Mouse (Mus musculus): ENCODE data around the gene Llcfc1.
A peak's percentile ranks its signal among the peaks of the same experiment; 100 is the strongest.

Llcfc1 gene

DNA sequence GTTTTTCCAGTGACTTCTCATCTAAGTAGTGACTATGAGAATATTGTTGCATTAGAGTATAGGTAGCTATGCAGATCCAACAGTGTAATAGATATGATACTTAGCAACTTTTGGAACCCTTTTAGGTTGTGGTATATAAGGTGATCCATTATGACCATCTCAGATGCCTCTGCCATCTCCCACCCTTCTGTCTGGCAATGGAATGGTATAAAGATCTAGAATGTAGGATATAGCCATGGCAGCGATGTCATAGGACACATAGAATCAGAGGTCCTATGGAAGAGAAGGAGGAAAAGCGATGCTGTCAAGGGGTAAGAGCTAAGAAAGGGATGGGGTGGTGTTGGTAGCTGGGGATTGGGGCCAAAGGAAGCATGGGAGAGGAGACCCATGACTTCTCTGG lies at the start of gene Llcfc1:
Gene Llcfc1, plus strand, starts transcription at position 301 of the 400 bp plus-strand sequence.
- DNase-seq (ENCODE audit: low read depth, low spot score) = no peak

DNA sequence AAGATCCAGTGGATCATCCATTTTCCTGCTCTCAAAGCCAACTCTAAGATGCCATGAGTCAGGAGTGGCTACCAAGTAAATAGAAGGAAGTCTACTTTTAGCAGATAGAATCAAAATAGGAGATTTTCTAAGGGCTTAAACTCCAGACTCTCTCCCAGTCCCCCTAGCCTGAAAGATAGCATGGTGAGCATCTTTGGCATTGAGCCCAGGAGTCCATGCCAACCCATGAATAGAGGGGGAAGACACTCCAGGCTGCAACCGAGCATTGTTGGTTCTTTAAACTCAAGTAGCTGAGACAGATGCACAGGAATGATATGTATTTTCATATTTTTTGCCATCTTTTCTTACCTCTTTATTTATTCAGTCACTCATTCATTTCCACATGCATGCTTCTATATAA lies 49.0 kb upstream of the Llcfc1 start:
- DNase-seq (ENCODE audit: low read depth, low spot score) = no peak

DNA sequence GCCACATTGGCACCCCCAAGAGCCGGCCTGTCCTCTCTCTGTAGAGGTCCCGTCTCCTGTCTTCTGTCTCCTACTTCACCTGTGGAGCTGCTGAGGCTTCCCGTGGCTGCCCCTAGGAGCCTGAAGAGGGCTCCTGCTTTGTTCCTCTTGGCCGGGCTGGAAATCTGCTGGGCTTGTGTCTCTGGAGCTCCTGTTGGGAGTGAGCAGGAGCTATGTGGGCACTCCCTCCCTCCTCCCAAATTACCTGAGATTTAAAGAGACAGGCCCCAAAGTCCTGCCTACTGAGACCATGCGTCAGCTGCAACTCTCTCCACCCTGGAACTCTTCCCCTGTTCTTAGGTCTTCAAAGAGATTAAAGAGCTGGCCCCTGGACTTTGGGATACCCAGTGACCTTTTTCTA lies 48.1 kb upstream of the Llcfc1 start, which contains the start of gene Trpv6:
Gene Trpv6, minus strand, starts transcription at position 228 of the 400 bp plus-strand sequence.
- no peak for DNase-seq (ENCODE audit: low read depth, low spot score)

DNA sequence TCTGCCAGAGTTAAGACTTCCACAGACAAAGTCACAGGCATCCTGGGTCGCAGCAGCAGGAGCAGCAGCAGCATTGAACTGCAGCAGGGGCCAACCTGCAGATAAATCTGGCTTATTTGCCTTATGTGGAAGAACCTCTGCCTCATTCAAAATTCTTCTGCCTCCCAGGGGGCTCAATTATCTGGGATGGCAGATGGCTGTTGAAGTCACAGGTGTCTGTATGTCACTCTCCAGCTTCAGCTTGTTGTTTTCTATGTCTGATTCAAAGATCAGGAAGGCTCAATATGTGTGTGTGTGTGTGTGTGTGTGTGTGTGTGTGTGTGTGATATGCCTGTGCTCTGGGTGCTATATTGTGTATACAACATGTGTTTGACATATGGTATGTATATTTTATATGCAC lies 46.8 kb upstream of the Llcfc1 start:
- no peak for DNase-seq (ENCODE audit: low read depth, low spot score)

DNA sequence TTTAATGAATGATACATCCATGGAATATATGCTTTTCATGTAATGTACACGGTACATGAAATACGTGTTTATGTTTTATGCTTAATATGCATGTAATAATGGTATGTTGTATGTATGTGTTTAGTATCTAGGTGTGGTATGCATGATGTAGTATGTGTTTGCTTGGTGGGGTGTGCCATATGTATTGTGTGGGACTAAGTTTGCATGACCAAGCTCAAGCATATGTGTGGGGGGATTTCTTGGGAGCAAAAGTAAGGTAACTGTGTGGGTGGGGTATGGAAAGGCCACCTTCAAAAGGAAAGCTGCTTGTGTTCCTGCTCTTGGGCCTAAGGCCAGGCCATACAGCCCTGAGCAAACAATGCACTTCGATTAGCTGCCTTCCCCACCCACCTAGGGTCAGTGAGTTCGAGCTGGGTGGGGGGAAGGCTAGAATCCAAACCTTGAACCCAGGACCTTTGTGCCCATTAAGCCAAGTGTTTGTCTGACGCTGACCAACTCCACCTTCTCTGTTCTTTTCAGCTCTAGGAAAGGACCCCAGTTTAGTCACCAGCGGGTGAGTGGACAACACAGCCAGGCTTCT lies 46.2 kb upstream of the Llcfc1 start:
- no peak for DNase-seq (ENCODE audit: low read depth, low spot score)

DNA sequence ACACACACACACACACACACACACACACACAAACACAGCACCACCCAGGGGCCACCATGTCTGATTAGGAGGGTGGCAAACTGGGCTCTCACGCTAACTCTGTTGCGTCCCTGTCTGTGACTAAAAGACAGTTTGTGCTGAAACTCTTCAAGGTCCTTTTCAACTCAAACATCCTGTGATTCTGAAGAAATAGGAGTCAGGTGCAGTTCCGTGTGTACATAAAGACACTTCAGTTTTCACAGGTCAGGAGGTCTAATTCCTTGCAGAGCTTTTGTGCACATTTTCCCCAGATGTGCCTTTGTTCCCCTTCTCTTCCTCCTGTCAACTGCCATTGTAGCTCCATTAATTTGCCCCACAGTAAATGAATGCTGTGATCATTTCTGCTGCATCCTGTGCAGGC lies 43.8 kb upstream of the Llcfc1 start:
- no peak for DNase-seq (ENCODE audit: low read depth, low spot score)

DNA sequence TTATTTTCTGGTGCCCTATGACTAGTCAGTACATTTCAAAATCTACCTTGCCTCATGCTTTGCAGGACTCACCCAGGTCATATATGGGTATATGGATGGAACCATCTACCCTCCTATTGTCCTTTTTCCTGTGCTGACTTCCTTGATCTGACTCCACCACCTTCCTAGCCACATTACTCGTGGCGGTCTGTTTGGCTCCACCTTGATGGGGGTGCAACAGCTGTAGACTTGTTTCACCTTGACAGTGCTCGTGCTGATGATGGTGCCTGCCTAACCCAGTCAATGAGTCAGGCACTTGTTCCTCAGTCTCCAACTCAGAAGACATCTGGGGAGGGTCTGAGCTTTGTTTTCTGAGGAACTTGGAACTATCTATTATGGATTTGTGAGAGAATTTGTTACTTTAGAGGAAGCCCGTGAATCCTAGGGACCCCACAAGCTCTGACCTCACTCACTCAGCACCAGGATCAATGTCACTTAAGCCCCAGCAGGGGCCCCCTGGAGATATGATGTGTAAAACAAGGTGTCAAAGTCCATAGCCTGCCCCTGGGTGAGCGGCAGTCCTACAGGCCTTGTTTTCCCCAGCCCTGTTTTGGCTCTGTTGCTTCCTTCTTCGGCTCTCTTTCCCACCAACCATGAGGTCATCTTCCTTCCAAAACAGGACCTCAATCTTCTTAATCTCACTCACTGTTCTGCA lies 42.9 kb upstream of the Llcfc1 start:
- DNase-seq (ENCODE audit: low read depth, low spot score) = no peak

DNA sequence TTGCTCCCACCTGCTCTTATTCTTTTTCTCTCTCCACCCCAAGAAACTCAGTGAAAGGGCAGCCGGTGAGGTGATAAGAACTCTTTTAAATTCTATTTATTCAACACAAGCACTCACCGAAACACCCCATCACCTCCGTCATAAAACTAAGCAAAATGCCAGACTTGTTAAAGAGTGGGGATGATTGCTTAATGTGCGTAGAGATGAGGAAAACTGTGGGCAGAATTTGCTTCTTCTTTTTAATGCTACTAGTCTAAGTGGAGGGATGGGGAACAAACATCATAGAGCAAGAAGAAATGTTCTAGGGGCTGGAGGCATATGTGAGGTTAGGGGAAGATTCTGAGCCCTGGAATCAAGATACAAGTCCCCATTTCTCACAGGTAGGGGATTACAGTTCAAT lies 41.5 kb upstream of the Llcfc1 start:
- no peak for DNase-seq (ENCODE audit: low read depth, low spot score)

DNA sequence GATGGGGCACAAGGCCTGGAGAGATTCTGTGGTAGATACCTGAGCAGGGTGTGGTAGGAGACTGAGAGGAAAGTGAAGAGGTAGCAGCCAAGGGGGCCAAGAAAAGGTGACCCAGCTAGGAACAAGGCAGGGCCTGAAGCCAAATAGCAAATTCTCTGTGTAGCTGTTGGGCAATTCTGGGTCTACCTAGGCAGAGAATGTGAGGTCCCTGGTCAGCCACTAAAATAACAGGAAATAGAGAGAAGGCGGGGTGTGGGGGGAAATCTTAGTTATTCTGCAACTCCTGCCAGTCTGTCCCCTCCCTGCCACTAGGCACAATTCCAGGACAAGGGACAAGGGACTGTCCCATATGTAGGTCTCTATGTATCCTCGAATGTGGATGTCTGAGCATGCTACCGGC lies 41.0 kb upstream of the Llcfc1 start:
- DNase-seq (ENCODE audit: low read depth, low spot score) = no peak

DNA sequence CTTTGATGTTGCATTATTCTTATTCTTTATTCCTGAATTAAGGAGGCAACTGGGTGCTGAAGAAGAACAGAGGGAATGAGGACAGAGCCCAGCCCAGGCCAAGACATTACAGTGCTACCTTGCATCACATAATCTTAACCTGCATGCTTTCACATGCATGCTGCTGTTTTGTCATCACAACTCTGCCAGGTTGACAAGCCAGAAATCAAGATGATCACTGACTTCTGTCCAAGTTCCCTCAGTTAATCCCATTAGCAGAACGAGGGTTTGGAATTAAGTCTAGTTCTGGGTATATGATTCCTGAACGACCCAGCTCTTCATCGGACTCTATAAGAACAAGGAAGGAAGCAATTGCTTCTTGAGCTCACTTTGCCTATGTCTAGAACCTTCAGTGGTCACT lies 38.0 kb upstream of the Llcfc1 start:
- no peak for DNase-seq (ENCODE audit: low read depth, low spot score)

DNA sequence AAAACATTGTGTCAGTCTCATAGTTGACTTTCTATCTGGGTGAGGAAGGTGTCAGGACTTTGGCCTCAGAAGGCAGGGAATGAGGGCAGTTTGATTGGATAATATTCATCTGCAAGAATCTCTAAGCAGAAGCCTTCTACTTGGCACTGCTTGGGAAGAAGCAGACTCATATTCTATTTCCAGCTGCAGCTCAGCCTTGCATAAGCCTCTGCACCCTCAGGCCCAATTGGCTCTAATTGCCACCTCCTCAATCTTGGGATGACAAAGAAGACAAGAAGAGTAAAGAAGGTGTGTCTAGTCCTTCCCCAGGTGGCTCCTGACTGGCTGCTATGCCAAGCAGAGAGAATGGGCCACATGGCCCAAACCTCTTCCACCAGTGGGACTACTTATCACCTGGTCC lies 37.6 kb upstream of the Llcfc1 start:
- DNase-seq (ENCODE audit: low read depth, low spot score) = no peak

DNA sequence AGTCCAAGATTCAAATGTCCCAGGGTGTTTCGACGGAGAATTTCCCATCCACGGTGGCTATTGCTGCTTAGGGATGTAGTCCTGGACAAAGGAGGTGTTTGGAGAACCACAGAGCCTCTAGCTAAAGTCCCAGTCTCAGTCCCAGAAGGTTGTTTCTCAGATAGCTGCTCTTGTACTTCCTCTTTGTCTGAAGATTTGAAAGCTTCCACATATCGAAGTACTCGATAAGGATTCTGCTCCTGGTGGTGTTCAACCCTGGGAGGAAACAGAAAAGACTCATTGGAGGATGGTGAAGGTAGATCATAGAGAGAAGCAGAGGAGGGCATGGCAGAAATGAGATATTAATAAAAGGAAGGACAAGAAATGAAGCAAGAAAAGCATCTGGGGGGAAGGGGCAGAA lies 31.1 kb upstream of the Llcfc1 start:
- DNase-seq (ENCODE audit: low read depth, low spot score) = no peak

DNA sequence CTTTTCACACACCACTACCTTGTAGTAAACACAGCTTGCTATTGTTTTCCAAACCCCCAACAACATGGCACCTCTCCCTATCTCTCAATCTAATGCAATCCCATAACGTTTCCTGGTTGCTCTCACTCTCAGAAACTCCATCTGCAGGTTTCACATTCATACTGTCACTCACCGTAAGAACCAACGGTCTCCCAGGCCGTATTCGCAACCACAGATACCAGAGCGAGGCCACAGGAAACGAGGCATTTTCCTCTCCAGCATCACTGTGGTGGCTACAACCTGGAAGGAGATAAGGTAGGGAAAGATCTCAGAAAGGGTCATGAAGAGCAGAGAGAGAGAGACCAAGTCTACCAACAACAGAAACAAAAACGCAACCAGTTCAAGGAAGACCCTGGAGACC lies 29.6 kb upstream of the Llcfc1 start:
- no peak for DNase-seq (ENCODE audit: low read depth, low spot score)

DNA sequence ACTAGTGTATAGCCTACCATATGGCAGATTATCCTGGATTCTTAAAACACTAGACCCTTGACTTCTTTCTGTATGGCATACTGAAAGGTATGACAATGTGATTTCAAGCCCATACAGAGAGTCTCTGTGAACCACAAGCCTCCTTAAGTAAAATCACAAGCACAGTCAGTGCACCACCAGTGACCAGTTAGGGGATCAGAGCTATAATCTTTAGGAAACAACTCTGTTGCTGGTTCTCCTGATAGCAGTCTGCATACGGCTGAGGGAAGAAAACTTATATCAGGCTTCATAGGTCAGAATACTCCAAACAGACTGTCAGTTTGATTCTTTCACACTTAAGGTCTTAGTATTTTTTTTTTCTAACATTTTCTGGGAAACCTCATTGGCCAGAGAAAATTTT lies 25.7 kb upstream of the Llcfc1 start:
- no peak for DNase-seq (ENCODE audit: low read depth, low spot score)

DNA sequence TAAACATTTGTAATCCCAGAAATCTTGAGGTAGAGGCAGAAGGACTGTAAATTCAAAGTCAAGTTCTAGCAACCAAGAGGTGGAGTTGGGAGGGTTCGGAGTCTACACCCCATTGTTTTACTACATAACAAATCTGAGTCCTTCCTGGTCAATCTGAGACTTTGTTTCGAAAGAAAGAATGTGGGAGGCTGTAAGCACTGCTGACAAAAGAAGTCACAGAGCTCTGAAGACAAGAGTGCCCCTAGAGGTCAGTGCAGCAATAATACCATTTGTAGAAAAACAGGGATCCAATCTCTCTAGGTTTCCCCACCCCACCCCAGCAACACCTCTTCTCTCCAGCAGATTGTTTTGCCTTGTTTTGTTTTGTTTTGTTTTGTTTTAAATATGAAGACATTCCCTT lies 21.9 kb upstream of the Llcfc1 start:
- peak; percentile 14 for DNase-seq (ENCODE audit: low read depth, low spot score)

DNA sequence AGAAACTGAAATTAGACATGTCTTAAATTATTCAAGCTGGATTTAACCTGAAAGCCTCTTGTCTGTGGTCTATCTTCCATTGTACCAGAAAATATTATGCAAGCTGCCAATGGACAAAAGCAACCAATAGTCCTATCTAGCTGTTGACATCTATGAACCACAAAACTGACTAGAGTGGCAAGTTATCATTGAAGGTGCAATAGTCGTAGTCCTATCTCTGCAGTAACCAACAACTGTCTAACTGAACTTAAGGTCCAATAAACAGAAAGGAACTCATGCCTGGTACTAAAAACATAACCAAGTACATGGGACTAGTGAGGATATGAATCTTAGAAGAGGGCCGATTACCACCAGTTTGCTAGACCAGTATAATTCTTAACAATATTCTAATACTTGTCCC lies 7.7 kb upstream of the Llcfc1 start:
- DNase-seq (ENCODE audit: low read depth, low spot score) = no peak

DNA sequence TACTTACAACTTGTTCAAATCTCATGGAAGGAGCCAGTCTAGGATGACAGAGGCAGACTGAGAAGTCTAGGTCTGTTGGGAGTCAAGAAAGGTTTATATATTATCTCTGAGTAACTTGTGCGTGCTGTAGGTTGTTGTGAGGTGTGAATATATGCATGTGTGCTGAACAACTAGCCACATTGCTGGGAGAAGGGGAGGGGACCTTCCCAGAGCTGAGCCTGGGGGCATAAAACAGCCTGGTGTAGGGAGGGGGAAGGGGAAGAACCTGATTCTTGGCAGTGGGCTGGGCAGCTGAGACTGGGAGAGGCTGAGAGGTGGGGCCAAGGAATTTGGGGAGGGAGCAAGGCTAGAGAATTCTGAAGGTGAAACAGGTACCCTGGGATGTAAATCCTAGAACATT lies 3.6 kb upstream of the Llcfc1 start, which contains the start of gene Trpv5:
Gene Trpv5, minus strand, starts transcription at position 101 of the 400 bp plus-strand sequence.
- no peak for DNase-seq (ENCODE audit: low read depth, low spot score)

DNA sequence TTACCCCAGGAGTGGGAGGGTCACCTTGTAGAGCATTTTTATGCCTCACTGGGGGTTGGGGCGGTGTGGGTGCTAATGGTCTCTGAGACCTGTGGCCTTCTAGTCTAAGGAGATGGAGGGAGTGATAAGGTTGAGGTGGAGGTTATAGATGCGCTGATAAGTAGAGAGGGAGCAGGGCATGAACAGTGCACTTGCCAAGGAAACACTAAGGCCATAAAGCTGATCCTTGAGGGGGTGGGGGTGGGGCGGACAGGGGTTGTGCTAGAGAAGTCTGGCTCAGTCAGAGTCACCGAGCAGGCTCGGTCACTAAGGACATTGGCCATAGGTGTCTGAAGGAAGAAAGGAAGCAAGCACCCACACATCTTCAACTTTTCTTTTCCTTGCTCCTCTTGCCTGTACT lies 2.6 kb upstream of the Llcfc1 start:
- DNase-seq (ENCODE audit: low read depth, low spot score) = no peak

DNA sequence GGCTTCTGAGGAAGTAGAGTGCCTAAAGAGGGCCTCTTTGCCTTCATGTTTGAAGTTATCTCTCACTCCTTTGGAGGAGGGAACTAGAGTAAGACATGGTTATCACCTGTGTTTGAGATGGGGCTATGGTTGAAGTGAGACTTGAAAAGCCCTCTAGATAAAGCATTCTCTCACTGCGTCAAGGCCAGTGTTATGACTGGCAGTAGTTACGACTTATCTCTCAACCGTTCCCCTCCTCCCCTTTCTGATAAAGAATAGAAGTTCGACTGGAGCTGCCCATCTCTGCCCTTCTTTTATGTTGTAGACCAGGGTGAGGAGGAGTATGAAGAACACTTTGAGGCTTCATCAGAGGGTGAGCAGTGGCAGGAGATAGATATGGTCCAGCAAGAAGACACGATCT lies 680 bp downstream of the Llcfc1 start:
- DNase-seq (ENCODE audit: low read depth, low spot score) = no peak

DNA sequence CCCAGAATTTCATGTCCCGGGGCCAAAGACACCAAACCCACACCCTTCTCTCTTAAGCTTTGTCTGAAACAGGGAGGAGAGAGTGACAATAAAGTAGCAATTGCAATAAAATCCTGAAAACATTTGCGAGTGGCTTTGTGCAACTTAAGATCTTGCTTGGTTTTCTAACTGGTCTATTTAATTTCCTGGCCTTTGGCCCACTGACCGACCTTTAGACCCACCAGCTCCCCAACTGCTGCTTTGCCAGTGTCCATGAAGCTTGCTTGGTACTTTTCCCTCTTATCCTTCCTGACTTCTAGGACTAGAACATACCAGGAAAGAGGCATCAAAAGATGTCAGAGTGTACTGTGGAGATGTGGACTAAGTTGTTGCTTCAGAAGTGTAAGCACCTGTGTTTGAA lies 1.4 kb downstream of the Llcfc1 start:
- DNase-seq (ENCODE audit: low read depth, low spot score) = no peak

DNA sequence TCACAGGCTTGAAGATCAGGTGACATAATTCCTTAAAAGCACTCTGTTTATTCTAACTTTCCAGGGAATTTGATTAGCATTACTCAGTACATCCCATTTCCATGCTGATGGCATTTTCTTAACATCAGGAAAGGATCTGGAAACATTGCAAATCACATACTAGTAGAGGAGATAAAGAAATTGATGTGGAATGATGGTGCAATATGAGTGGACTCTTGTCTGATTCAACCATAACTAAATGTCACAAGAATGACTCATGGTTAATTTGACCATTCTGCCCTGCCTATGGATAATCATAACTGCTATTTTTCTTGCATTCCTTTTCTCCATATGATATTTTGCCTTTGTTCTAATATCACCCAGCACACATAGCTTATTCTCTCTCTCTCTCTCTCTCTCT lies 8.0 kb downstream of the Llcfc1 start:
- DNase-seq (ENCODE audit: low read depth, low spot score) = no peak

DNA sequence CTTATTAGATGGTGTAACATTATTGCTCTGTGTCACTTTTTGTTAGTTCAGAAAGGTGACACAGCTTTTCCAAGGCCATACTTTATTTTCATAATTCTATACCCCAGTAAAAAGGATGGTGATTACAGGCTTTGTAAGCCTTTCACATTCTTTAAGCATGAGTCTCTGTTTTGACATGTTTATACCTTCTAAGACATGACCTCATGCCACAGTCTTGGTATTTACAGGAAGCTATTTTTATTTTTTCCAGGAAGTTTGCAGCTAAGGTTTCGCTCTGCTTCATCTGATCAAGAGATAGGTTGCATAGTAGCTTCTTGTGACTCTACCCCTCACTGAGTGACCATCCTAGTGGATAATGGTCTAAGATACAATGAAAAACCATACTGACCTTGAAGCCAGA lies 10.2 kb downstream of the Llcfc1 start:
- no peak for DNase-seq (ENCODE audit: low read depth, low spot score)

DNA sequence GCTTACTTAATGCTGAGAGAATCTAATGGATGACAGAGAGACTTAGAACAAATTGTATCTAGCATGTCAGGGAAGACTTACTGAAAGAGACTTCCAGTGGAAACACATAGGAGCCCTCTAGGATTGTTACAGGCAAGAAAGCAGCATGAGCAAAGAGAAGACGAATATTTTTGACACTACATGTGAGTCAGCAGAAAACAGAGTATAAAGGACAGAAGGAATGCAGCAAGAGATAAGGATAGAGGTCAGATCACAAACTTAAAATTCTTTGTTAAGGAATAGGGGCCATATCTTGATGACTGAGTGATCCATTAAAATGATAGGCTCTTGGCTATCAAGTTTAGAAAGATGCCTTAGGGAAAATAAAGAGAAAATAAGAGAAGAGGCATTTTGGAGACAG lies 17.0 kb downstream of the Llcfc1 start:
- DNase-seq (ENCODE audit: low read depth, low spot score) = no peak

DNA sequence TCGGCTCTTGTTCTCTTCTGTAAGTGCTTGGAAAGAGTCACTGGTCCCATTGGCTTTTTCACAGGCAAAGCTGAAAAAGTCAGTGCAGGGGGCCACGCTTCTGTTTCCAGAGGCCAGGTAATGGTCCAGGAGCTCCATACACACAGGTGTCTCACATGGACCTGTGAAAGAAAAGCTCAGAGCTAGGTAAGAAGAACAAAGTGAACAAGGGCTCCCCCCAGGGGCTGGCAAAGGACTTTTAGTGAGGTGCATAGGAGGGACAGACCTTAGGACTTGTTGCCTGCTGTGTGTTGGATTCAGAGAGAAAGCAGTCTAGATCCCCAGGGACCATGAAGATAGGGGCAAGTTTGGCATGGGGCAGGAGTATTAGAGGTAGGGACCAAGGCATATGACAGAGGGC lies 18.7 kb downstream of the Llcfc1 start:
- no peak for DNase-seq (ENCODE audit: low read depth, low spot score)
